In genomic region chr7:132820692-132821091, GRCm38 (mm10) we compare ENCODE assay signal across 30 mouse cellular contexts. TPM values are rescaled to one million over a fixed set of nuclear protein-coding genes. Genes with fewer than 3 reads are reported as not detected.
A peak's percentile ranks its signal among the peaks of the same experiment; 100 is the strongest.
DNase-seq lines count a peak whose midpoint lies in the region; ATAC-seq and TF ChIP-seq lines count a peak whose summit lies in the region.
"Had no signal": no experiment of that assay in that cellular context is flagged by ENCODE, and none has a peak within 500 bp of the region (broad histone marks: within the 10 kb centered on the region; RNA-seq: fewer than 3 reads in every experiment).

No protein-coding gene starts in this region.

- peak; percentile 43; the same call in 1 of the 2 replicates for ATAC-seq in forebrain, embryonic 15.5 days (replicated peaks)
- ATAC-seq: activated CD4-positive, CD25-positive, alpha-beta regulatory T cell, adult 4 months; CD4-positive, CD25-positive, alpha-beta regulatory T cell, adult 4 months; hindbrain, embryonic 16.5 days; intestine, embryonic 15.5 days had no signal

- no peak for TF ChIP-seq POLR2A in brain, embryonic 14.5 days (IDR thresholded peaks at IDR 0.05; ENCODE audit: borderline replicate concordance, extremely low read depth, insufficient read depth, insufficient read length, poor library complexity, severe bottlenecking)

- WGBS in forebrain, embryonic 15.5 days: 24% methylated on average over 3 of the region's 3 CpGs

- H3K9me3 ChIP-seq in forebrain, embryonic 15.5 days: no peaks in the 10 kb centered on the region
- H3K9me3 ChIP-seq: embryonic facial prominence, embryonic 10.5 days; embryonic facial prominence, embryonic 13.5 days; heart, embryonic 12.5 days; heart, embryonic 15.5 days; hindbrain, embryonic 10.5 days; hindbrain, embryonic 13.5 days; intestine, embryonic 15.5 days had no signal

- H3K4me3 ChIP-seq in layer of hippocampus, adult 2 months: no peak overlapping the region
- H3K4me3 ChIP-seq in forebrain, embryonic 15.5 days: no peak overlapping the region
- H3K4me3 ChIP-seq: embryonic facial prominence, embryonic 10.5 days; embryonic facial prominence, embryonic 13.5 days; erythroblast, embryonic 14.5 days; gastrocnemius, adult 2 months; heart, embryonic 12.5 days; heart, embryonic 15.5 days; hindbrain, embryonic 10.5 days; hindbrain, embryonic 13.5 days; intestine, embryonic 15.5 days had no signal

- no peak overlapping the region for H3K9ac ChIP-seq in forebrain, embryonic 15.5 days (replicated peaks)
- H3K9ac ChIP-seq: embryonic facial prominence, embryonic 13.5 days; heart, embryonic 12.5 days; heart, embryonic 15.5 days; hindbrain, embryonic 13.5 days; intestine, embryonic 15.5 days had no signal

- peaks cover 8% of the 10 kb centered on the region for H3K36me3 ChIP-seq in forebrain, embryonic 15.5 days

- TF ChIP-seq CTCF in layer of hippocampus, adult 2 months (conservative IDR thresholded peaks at IDR 0.05): no peak
- TF ChIP-seq CTCF in brain, embryonic 14.5 days (IDR thresholded peaks at IDR 0.05; ENCODE audit: borderline replicate concordance, extremely low read depth, insufficient read depth, insufficient read length): no peak

- no peaks in the 10 kb centered on the region for H3K27me3 ChIP-seq in forebrain, embryonic 15.5 days
- H3K27me3 ChIP-seq: embryonic facial prominence, embryonic 13.5 days; heart, embryonic 12.5 days; heart, embryonic 15.5 days; hindbrain, embryonic 13.5 days; intestine, embryonic 15.5 days had no signal

- H3K4me2 ChIP-seq in forebrain, embryonic 15.5 days (replicated peaks): no peak overlapping the region
- H3K4me2 ChIP-seq: embryonic facial prominence, embryonic 13.5 days; heart, embryonic 12.5 days; heart, embryonic 15.5 days; hindbrain, embryonic 13.5 days; intestine, embryonic 15.5 days had no signal

- no peak for DNase-seq in layer of hippocampus, adult 2 months (ENCODE audit: low spot score in 2 of 2)
- DNase-seq in layer of hippocampus, adult 18-20 months (ENCODE audit: low spot score in 2 of 2): no peak
- DNase-seq in brain, embryonic 14.5 days (ENCODE audit: low read depth): peak; percentile 86
- DNase-seq in kidney, adult 9 months: no peak
- no peak for DNase-seq in cerebellum, postnatal 4 days (ENCODE audit: low spot score in 2 of 2)
- DNase-seq: adrenal gland, postnatal 10 days; adrenal gland, postnatal 36 days; cerebellum, adult 11 months; cerebellum, adult 2 months; cerebellum, adult 9-11 months; cerebellum, postnatal 25 days; embryo, embryonic 11 days; gastrocnemius, adult 2 months; gastrocnemius, postnatal 14 days; heart, adult 18-20 months; heart, postnatal 10 days; heart, postnatal 36 days; kidney, adult 11 months had no signal

- H3K27ac ChIP-seq in layer of hippocampus, adult 2 months: peak overlapping the region; percentile 54
- peak overlapping the region; percentile 38; the same call in 1 of the 2 replicates for H3K27ac ChIP-seq in forebrain, embryonic 15.5 days (replicated peaks)
- H3K27ac ChIP-seq: embryonic facial prominence, embryonic 10.5 days; embryonic facial prominence, embryonic 13.5 days; gastrocnemius, adult 2 months; heart, embryonic 15.5 days; hindbrain, embryonic 10.5 days; hindbrain, embryonic 13.5 days; intestine, embryonic 15.5 days had no signal

- peaks cover 19% of the 10 kb centered on the region for H3K4me1 ChIP-seq in forebrain, embryonic 15.5 days
- H3K4me1 ChIP-seq: embryonic facial prominence, embryonic 13.5 days; heart, embryonic 12.5 days; heart, embryonic 15.5 days; hindbrain, embryonic 10.5 days; hindbrain, embryonic 13.5 days; intestine, embryonic 15.5 days had no signal

RNA-seq across cellular contexts. Expression of gene Fam53b, which starts 7.0 kb away (rescaled TPM):
- total RNA-seq in layer of hippocampus, adult 2 months (2021): 10 to 100 TPM; 42.3 to 54.8 TPM
- total RNA-seq in layer of hippocampus, adult 18-20 months (2021): 10 to 100 TPM; 50.6 to 51.7 TPM
- polyA plus RNA-seq in brain, embryonic 14.5 days (2012; rRNA removed): 14.8 and 16.1 TPM in 2 replicates
- polyA plus RNA-seq in forebrain, embryonic 15.5 days (2015; fragmentation: Nextera tagmentation; extraction: Ambion mirVana): 27.8 and 34.8 TPM in 2 replicates

RNA-seq across cellular contexts. Expression of gene Eef1akmt2, which starts 31.8 kb away (rescaled TPM):
- total RNA-seq in layer of hippocampus, adult 2 months (2021): 10 to 100 TPM; 35.8 to 38.6 TPM
- total RNA-seq in layer of hippocampus, adult 18-20 months (2021): 10 to 100 TPM; 33.4 to 33.9 TPM
- 54.4 and 61.7 TPM in 2 replicates for polyA plus RNA-seq in brain, embryonic 14.5 days (2012; rRNA removed)
- polyA plus RNA-seq in forebrain, embryonic 15.5 days (2015; fragmentation: Nextera tagmentation; extraction: Ambion mirVana): 102 and 108 TPM in 2 replicates

RNA-seq across cellular contexts. Expression of gene Abraxas2, which starts 38.3 kb away (rescaled TPM):
- 10 to 100 TPM; 28.8 to 30.3 TPM for total RNA-seq in layer of hippocampus, adult 2 months (2021)
- 10 to 100 TPM; 26.6 to 27.8 TPM for total RNA-seq in layer of hippocampus, adult 18-20 months (2021)
- 23.0 and 26.6 TPM in 2 replicates for polyA plus RNA-seq in brain, embryonic 14.5 days (2012; rRNA removed)
- 40.0 and 42.6 TPM in 2 replicates for polyA plus RNA-seq in forebrain, embryonic 15.5 days (2015; fragmentation: Nextera tagmentation; extraction: Ambion mirVana)
